Mouse (Mus musculus) embryo, embryonic 10 days (tissue): ENCODE measurements around the gene Olfr347.

ENCODE experiments used
- DNase-seq: peaks from one replicate; pipeline ENCODE4 v3.0.0-alpha.2; 2015; ENCODE audit warnings: low spot score

Olfr347 gene

DNA sequence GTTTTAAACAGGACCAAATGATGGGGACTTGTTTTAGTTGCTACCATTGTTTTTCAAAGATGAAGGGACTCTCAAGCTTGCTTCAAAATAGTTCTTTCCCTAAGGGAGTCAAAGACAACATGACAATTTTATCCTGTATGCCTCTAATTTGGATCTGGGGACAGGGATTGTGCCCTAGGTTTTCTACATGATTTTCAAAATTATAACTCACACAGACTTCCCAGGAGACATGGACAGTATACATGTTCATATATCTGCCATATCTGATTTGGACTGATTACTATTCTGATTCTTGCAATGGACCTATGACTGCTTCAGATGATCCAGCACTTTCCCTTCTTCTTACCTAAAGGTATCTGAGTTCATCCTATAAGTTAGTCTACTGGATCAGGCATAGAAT lies at the start of gene Olfr347:
Gene Olfr347, plus strand, starts transcription at position 301 of the 400 bp plus-strand sequence.
- no peak for DNase-seq

DNA sequence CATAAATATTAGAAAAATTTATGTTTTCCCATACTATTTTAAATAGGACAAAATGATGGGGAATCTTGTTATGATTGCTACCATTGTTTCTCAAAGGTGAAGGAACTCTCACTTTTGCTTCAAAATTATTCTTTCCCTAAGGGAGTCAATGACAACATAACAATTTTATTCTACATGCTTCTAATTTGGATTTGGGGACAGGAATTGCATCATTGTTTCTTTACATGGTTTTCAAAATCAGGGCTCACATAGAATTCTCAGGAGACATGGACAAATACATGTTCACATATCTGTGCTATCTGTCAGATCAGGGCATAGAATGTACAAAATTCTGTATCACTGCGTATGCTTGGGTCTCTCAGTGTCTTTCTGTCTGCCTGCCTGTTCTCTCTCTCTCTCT lies 46.2 kb upstream of the Olfr347 start, which contains the start of gene Olfr346:
Gene Olfr346, plus strand, starts transcription at position 301 of the 400 bp plus-strand sequence.
- no peak for DNase-seq

DNA sequence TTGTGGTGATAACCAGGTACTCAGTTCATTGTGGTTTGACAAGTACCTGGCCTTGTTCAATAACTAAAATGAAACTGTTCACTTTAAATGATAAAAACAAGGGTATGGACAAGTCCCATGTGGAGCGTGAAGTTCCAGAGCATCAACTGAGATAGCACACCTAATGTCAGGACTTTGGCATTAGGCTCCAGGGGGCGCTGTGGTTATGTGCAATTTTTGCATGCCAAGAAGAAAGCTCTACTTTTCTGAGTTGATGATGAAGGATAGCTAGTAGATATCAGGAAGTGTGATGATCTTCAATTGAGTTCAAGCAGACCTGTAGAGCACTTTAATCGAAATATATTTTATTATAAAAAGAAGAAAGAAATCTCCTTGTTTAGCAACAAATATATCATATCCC lies 4.5 kb downstream of the Olfr347 start:
- DNase-seq = no peak

DNA sequence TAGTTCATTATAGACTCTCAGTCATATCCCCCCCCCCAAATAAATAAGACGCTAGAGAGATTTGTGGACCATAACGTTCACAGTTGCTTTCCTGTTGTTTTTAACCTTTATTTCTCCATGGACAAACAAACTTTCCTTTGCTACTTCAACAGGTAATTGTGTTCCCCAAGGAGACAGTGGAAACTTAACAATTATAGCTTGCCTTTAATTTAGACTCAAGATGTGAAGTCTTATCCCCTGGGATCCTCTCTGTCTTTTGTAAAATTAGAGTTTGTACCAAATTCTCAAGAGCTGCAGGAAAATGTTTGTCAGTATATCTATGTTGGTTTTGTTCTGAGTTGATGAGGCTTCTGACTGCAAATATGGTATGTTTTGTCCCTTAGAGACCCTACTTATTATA lies 52.3 kb downstream of the Olfr347 start, which contains the start of gene Olfr348:
Gene Olfr348, plus strand, starts transcription at position 301 of the 400 bp plus-strand sequence.
- no peak for DNase-seq
